Mouse (Mus musculus) lung, postnatal 36 days (tissue): Measurements from ENCODE around the gene Gm11492.
A peak's percentile ranks its signal among the peaks of the same experiment; 100 is the strongest.

Experiments used
- DNase-seq: peaks from one replicate; pipeline ENCODE4 v3.0.0; 2022; ENCODE audit warnings: mixed read lengths

Gm11492 gene

DNA sequence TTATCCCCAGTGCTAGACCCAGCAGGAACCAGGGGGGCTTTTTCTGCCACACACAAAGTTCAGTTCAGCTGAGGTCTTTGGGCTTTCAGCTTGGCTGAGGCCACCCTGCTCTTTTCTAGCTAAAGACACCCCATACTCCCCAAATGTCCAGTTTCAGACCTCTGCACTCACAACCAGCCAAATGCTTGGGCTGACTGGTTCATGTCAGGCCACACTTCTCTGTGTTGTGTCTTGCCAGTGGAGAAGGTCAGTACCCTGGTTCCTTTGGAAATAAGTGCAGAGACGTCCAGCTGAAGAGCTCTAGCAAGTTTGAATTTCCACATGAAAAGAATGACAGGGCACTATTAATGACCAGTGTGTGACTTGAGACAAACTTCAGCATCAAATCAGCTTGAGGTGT, 13.3 kb downstream of the Gm11492 start:
- peak; percentile 76 for DNase-seq

DNA sequence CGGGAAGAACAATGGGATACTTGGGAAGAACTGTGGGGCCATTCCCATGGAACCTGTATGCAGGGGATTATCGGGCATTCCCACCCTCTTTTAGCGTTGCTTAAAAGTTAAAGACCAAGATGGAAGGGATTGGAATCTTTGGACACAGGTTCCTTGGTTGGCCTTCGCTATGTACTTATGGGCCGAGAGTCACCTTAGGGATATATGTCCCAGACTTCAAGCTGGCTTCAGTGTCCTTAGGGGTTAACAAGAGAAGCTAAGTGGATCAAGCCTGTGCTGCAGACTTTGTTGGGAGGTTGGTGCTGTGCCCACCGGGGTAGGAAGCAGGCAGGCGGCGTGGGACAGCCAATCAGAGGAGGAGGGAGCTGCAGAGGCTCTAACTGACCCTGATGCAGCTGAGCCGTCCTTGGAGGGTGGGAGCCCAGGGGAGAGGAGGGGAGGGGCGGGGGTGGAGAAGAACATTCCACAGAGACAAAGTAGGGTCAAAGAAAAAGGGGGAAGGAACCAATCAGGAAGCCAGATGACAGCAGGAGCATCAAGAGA, 14.2 kb downstream of the Gm11492 start:
- peak; percentile 27 for DNase-seq

DNA sequence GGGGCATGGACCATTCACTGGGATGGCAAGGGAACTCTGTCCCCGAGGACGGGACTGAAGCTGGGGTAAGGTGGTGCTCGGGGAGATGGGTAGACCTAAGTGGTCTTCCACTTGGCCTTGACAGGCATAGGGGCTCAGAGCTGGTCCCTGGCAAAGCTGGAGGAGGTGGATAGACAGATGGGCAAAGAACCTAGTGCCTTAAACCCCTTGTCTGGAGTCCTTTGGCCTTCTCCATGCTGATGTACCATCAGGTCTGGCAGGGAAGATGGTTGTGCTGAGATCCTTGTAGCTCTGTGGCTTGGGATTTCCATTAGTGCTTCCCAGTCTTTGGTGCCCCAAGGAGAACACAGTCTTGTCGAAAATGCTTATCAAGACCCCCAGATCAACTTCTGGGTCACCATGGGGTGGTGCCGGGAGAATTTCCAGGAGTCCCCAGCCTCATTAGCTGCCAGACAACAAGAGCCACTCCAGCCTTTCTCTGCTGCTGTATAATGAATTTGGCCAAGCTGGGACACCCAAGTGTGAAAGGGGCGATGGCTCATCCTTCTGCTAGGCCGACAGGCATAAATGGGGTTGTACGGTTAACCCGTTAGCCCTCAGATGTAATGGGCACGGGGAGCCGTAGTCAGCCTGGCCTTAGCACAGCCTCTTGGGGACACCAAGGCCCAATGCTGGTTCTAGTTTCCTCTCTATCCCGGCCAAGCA, 14.9 kb downstream of the Gm11492 start:
- no peak for DNase-seq

DNA sequence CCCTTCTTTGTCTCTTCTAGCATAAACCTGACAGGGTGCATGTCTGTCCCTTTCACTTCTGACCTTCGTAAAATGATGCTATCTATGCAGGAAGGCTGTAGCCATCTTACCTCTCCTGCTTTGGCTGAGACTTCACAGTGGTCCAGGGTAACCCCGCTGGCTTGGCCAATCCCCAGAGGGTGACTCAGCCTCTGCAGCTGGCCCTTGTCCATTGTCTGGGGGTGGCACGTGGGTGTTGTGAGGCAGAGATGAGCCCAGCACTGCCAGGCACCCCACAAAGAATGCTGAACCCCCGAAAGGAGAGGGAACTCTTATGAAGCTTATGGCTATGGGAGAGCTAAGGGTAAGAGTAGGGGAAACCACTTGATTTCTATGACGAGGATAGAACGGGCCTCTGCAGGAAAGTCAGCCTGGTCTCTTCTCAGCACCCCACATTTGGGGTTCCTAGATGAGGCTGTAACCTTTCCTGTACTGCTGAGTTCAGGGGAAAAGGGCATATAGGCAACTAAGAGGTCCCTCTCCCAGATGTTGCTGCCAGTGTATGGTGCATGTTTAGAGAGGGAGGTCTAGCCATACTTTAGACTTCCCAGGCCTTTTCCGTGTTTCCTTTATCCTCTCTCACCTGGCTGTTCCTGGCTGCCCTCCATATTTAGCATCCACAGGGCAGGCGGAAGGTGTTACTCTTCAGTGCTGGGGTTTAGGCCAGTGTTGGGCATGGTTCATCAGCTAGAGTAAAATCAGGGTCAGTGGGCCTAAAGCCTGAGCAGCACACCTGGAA, 15.7 kb downstream of the Gm11492 start:
- DNase-seq = peak; percentile 37

DNA sequence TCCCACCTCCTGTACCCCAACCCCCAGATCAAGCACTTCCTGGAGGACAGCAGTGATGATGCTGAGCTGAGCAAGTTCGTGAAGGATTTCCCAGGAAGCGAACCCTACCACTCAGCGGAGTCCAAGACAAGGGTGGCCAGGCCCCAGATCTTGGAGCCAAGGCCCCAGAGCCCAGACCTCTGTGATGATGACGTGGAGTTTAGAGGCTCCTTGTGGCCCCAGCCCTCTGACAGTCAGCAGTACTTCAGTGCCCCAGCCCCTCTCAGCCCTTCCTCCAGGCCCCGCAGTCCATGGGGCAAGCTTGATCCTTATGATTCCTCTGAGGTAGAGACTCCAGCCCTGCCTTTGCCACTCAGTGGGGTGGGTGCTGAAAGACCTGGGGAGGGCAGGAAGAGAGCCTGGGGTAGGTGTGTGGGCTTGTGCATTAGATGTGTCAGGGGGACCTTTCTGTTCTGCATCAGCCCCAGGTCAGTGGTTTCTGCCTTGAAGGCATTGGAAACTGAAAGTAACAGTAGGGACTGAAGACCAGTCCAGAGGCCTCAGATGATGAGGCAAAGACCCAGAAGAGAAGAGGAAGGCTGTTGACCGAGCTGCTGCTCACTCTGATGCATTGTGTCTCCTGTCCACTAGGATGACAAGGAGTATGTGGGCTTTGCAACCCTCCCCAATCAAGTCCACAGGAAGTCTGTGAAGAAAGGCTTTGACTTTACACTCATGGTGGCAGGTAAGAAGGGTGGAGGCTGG, 17.0 kb downstream of the Gm11492 start:
- no peak for DNase-seq

GRCm38 (mm10) chr11:87584711-87585505, 18.5 kb downstream of the Gm11492 start:
- peak; percentile 75 for DNase-seq

DNA sequence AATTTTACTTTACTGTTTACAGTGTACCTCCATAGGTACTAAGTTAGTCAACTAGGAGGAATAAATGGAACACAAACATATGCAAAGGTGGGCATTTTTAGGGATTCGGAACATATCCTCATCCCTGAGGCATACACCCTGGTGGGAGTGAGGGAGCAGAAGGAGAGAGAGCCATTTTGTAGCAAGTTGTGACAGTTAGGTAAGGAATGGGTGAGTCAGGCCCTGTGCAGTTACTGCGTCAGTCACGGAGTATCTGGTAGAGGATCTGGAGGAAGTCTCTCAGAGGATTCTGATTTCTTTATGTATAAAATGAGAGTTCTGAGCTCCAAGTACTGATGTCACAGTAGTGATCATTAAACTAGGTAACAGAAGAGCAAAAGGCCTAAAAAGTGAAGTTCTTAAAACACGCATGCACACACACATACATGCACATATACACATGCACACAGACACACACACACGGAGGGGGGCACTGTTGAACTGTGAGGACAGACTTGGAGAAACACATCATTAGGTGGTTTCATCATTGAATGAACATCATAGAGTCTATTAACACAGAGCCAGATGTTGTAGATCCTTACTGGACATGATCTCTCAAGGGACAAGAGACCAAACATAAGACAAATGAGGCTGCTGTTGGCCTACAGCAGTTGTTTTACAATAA, 20.9 kb downstream of the Gm11492 start:
- DNase-seq = no peak

DNA sequence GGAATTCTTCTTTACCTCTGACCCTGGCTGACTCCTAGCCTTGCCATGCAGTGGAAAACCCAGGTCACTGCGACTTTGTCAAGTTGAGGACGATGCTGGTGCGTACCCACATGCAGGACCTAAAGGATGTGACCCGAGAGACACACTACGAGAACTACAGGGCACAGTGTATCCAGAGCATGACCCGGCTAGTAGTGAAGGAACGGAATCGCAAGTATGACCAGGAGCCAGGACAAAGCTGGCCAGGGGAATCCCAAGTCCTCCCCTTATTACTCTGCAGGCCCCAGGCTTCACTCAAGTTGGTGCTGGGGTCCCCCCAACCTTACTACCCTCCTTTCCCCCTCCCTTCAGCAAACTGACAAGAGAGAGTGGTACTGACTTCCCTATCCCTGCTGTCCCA, 23.2 kb downstream of the Gm11492 start:
- DNase-seq = no peak

- peak; percentile 33 for DNase-seq
These were observed 24.5 kb downstream of the Gm11492 start for GRCm38 (mm10) chr11:87590841-87591525.

DNA sequence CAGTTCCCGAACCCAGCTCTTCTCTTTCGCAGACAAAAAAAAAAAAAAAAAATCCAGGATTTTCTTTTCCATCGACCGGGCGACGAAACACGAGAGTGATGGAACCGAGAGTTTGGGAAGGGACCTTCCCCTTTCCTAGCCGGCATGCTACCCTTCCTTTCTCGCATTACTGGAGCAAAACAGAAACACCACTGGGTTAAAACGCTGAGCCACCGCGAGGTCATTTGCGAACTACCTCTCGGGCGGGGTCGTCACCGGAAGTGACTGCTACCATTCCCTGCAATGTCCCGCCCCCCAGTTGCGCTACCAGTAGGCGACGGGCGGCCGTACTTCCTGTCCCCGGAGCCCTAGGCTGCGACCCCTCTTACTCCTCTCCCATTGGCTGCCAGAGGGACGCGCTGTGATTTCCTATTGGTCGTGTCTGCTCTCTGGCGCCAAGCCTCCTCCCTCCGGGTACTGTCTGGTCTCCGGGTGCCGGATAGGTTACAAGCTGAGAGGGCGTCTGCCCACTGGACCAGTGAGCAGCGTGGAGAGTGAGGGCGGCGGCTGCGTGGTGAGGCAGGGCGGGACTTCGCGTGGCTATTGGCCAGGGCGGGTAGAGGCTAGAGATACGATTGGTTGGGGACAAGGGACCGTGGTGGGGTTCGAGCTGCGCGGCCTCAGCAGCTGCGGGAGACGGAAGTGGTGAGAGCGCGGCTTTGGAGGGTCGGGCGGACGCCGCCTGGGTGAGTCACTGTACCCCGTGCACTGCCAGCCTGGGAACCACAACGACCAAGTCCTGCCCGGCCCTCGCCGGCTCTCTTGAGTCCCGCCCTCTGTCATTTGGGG, 25.3 kb downstream of the Gm11492 start, which contains the start of gene Mtmr4:
Gene Mtmr4, plus strand, starts transcription at position 637 of the 828 bp plus-strand sequence.
- peak; percentile 100 for DNase-seq

DNA sequence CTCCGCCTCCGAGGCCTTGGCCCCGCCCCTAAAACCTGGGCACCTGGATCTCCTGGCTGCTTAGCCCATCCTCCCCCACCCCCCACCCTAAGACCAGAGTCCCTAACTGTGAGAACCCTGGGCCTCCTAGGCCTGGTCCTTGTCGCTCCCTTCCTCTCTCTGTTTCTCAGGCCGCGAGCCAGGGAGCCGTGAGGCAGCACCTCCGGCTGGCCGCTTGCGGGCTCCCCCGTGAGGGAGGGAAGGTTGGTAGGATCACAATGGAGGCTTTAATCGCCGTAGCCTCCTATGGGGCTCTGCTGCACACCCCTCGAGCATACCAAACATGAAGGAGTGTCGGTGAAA, 25.9 kb downstream of the Gm11492 start:
- DNase-seq = no peak

GRCm38 (mm10) chr11:87592713-87593598, 26.5 kb downstream of the Gm11492 start:
- no peak for DNase-seq

- DNase-seq = peak; percentile 91
These were observed 28.9 kb downstream of the Gm11492 start for GRCm38 (mm10) chr11:87595327-87595841.

GRCm38 (mm10) chr11:87595976-87596375, 29.5 kb downstream of the Gm11492 start:
- DNase-seq = no peak

GRCm38 (mm10) chr11:87596492-87596891, 30.0 kb downstream of the Gm11492 start:
- no peak for DNase-seq

- DNase-seq = no peak
These were observed 30.6 kb downstream of the Gm11492 start for GRCm38 (mm10) chr11:87597061-87597460.

DNA sequence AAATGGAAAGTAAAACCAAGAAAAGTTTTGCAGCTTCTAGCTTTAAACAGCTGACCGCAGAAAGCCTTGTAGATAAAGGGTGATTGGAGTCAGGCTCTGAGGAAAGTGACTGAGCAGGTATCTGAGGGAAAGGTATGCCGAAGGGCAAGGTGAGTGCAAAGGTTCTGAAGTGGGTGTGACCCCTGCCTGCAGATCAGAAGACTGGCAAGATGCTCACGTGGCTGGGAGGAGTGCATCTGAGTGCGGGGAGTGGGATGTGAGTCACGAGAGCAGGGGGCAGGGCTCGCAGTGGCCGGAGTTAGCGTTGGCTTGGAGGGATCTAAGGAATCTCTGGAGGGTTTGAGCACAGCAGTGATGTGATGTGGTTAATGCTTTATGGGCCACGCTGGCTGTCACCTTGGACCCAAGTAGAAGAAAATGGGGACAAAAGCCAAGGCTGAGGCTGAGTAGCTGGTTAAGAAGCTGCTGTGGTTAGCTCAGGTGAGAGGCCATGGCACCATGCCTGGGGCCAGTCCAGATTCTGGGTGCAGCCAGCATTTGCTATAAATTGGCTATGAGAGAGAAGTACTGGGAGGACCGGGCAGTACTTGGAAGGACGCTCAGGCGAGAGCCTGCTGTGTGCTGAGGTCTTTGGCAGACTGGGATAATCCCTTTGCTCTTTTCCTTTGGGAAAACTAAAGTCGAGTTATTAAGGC, 33.1 kb downstream of the Gm11492 start:
- peak; percentile 51 for DNase-seq

DNA sequence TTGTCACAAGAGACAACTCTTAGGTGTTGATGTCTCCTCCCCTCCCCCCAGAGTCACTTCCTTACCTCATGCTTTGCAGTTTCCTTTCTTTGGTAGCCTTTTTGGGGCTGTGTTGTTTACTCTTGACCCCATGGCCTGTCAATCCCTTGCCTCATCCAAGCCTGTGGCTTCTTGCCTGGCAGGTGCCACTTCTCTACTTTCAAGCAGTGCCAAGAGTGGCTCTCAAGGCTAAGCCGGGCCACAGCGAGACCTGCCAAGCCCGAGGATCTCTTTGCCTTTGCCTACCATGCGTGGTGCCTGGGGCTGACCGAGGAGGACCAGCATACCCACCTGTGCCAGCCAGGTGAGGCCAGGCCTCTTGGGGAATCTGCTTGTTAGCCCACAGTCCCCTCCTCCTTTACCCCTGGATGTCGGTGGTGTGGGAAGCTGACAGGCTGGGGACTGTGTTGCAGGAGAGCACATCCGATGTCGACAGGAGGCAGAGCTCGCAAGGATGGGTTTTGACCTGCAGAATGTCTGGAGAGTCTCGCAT, 33.9 kb downstream of the Gm11492 start:
- DNase-seq = peak; percentile 55
